Mouse (Mus musculus) forebrain, embryonic 16.5 days (tissue): Measurements from ENCODE around the gene Ank3. TPM values are rescaled to one million over a fixed set of nuclear protein-coding genes. Genes with fewer than 3 reads are reported as not detected.

ENCODE experiments used
- ATAC-seq: fragments of 200-750 bp; cut with Nextera tagmentation; 2 replicates; pipeline ENCODE4 v1.8.0; 2017; ENCODE audit warnings: mild to moderate bottlenecking, moderate library complexity
- H3K27ac ChIP-seq: fragments of 300-500 bp; sonication (generic); 2 replicates; pipeline ENCODE4 v1.5.1; 2014; ENCODE audit warnings: low read length, control low read depth
- H3K27me3 ChIP-seq: fragments of 300-500 bp; sonication (generic); replicated peaks from 2 replicates; pipeline ENCODE4 v1.6.1; 2014; ENCODE audit warnings: low read length; ENCODE audit not compliant: control insufficient read depth, insufficient read depth
- H3K36me3 ChIP-seq: fragments of 300-500 bp; sonication (generic); 2 replicates; pipeline ENCODE4 v1.6.1; 2014; ENCODE audit not compliant: control insufficient read depth, insufficient read depth
- H3K4me1 ChIP-seq: fragments of 300-500 bp; sonication (generic); replicated peaks from 2 replicates; pipeline ENCODE4 v1.6.1; 2014; ENCODE audit warnings: low read length; ENCODE audit not compliant: control insufficient read depth, insufficient read depth
- H3K4me2 ChIP-seq: fragments of 300-500 bp; sonication (generic); 2 replicates; pipeline ENCODE4 v1.6.1; 2014; ENCODE audit warnings: mild to moderate bottlenecking, low read length, control low read depth
- H3K4me3 ChIP-seq: fragments of 300-500 bp; sonication (generic); replicated peaks from 2 replicates; pipeline ENCODE4 v1.5.1; 2014; ENCODE audit warnings: mild to moderate bottlenecking, low read length, control low read depth
- H3K9ac ChIP-seq: fragments of 300-500 bp; sonication (generic); replicated peaks from 2 replicates; pipeline ENCODE4 v1.6.1; 2014; ENCODE audit warnings: low read depth, low read length, control low read depth
- H3K9me3 ChIP-seq: fragments of 300-500 bp; sonication (generic); 2 replicates; pipeline ENCODE4 v1.6.1; 2016; ENCODE audit warnings: low read length; ENCODE audit not compliant: control insufficient read depth
- WGBS: fragments of 180-500 bp; shearing (Covaris S2); extraction: QIAGEN DNeasy Blood & Tissue Kit; methylation state at CpG from one replicate; pipeline ENCODE4 v1.1.7; 2014; 5-methylcytosine and 5-hydroxymethylcytosine counted together
- polyA plus RNA-seq: library from polyadenylated mRNA; unstranded; fragments of >200 nt; fragmentation: Nextera tagmentation; extraction: Ambion mirVana; gene quantifications from 2 replicates; pipeline ENCODE4 v1.2.1, GENCODE M21; 2015

The Ank3 gene
- polyA plus RNA-seq, 1 experiment from 2014 or later: 102 TPM

GRCm38 (mm10) chr10:69813823-69814522, 415.4 kb downstream of the Ank3 start:
- WGBS: 63% methylated on average over 6 of the region's 6 CpGs
- H3K36me3 ChIP-seq: peaks cover 8% of the 10 kb centered on the region; the same call in 1 of the 2 replicates
- H3K4me1 ChIP-seq: peaks cover 6% of the 10 kb centered on the region
- no peak overlapping the region for H3K27ac ChIP-seq
- H3K27me3 ChIP-seq: no peaks in the 10 kb centered on the region
- H3K4me2 ChIP-seq: no peak overlapping the region
- ATAC-seq: peak; percentile 55
- no peak overlapping the region for H3K4me3 ChIP-seq
- no peaks in the 10 kb centered on the region for H3K9me3 ChIP-seq
- no peak overlapping the region for H3K9ac ChIP-seq

DNA sequence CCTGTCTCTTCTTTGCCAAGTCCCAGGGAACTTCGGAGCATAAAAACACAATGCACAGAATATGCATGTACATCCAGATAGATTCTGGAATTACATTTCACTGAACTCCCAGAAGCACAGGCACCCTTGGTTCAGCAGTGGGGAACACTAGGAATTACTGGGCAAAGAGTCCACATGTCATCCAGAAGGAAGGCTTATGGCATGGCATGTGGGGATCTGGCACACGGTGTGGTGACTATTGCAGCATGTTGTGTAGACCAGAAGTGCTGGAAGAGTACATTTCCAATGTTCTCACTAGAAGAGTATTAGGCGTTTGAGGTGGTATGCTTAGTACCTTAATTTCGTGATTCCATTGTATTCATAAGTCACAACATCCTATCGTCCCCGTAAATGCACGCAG, 422.7 kb downstream of the Ank3 start:
- Histone ChIP-seq H3K4me3 (no peak overlapping the region), H3K27me3 (no peaks in the 10 kb centered on the region), H3K4me1 (no peaks in the 10 kb centered on the region), H3K9ac (no peak overlapping the region), H3K9me3 (no peaks in the 10 kb centered on the region), H3K36me3 (peaks cover 3% of the 10 kb centered on the region; the same call in 1 of the 2 replicates), H3K4me2 (no peak overlapping the region), H3K27ac (no peak overlapping the region)
- ATAC-seq: no peak
- 90% methylated on average over 7 of the region's 7 CpGs for WGBS

DNA sequence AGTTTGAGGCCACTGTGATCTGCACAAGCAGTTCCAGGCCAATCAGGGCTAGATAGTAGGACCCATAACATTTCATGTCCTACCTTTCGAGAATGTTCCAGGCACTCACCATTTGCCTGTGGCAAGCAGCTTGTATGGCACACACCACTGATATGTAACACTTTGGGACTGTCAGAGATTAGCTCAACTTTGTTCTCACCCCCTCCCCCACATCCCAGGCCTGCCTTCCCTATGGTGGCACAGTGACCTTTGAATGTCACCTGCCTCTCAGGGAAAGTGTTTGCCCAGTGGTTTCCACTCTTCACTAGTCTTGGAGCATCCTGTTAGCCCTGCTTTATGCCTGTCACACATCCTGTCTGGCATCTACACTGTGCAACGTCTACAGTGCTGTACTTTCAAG, 430.2 kb downstream of the Ank3 start:
- Histone ChIP-seq H3K27ac (no peak overlapping the region), H3K4me3 (no peak overlapping the region), H3K9ac (no peak overlapping the region), H3K36me3 (no peaks in the 10 kb centered on the region; the same call in 1 of the 2 replicates), H3K4me1 (no peaks in the 10 kb centered on the region), H3K9me3 (no peaks in the 10 kb centered on the region), H3K27me3 (no peaks in the 10 kb centered on the region), H3K4me2 (no peak overlapping the region)
- 81% methylated on average over 2 of the region's 2 CpGs for WGBS
- ATAC-seq: no peak

DNA sequence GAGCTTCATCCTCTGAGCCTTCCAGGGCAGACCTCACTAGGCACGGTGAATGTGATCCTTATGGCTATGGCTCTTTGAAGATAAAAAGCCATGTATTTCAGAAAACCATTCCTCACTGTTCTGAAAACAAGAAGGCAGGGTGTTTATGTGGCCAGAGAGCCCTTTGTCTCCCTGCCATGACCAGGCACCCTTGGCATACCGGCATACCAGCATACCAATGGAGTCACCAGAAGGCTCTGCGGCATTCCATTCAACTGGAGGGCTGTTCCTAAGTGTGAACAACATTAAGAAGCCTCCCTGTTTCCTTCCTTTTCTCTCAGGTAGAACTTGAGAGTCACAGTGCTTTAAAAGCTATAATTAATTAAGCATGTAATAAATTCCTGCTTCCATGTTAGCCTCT, 430.7 kb downstream of the Ank3 start:
- no peaks in the 10 kb centered on the region for H3K27me3 ChIP-seq

GRCm38 (mm10) chr10:69831568-69831967, 433.0 kb downstream of the Ank3 start:
- H3K4me2 ChIP-seq: no peak overlapping the region
- no peak overlapping the region for H3K9ac ChIP-seq
- H3K36me3 ChIP-seq: no peaks in the 10 kb centered on the region
- peaks cover 5% of the 10 kb centered on the region for H3K4me1 ChIP-seq
- no peaks in the 10 kb centered on the region for H3K27me3 ChIP-seq
- H3K4me3 ChIP-seq: no peak overlapping the region
- WGBS: 82% methylated on average over 7 of the region's 7 CpGs
- H3K9me3 ChIP-seq: no peaks in the 10 kb centered on the region
- no peak for ATAC-seq
- H3K27ac ChIP-seq: no peak overlapping the region

More for the DNA sequence above, 430.7 kb downstream of the Ank3 start:
- WGBS: 90% methylated on average over 3 of the region's 3 CpGs
- H3K27ac ChIP-seq: no peak overlapping the region
- no peaks in the 10 kb centered on the region; the same call in 1 of the 2 replicates for H3K36me3 ChIP-seq
- no peaks in the 10 kb centered on the region for H3K4me1 ChIP-seq
- H3K4me3 ChIP-seq: no peak overlapping the region
- no peak overlapping the region for H3K9ac ChIP-seq
- no peaks in the 10 kb centered on the region for H3K9me3 ChIP-seq
- ATAC-seq: no peak
- H3K4me2 ChIP-seq: no peak overlapping the region

DNA sequence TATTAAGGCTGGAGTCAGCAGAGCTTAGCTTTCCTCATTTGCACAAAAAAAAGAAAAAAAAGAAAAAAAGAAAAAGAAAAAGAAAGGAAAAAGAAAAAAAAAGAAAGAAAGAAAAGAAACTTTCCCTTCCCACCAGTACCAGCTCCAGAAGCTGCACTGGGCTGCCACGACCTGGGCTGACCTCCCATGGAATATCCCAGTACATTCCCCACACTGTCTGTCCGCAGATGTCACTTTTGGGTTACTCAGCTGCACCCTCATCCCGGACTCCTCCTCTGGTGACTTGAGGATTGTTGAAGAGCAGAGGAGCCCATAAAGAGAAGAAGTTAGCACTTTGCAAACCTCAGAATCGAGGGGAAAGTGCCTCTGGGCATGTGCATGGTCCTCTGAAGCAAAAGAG, 433.7 kb downstream of the Ank3 start:
- Histone ChIP-seq H3K9ac (no peak overlapping the region), H3K9me3 (no peaks in the 10 kb centered on the region), H3K36me3 (no peaks in the 10 kb centered on the region), H3K4me3 (no peak overlapping the region), H3K27ac (no peak overlapping the region), H3K27me3 (no peaks in the 10 kb centered on the region), H3K4me1 (peaks cover 5% of the 10 kb centered on the region), H3K4me2 (no peak overlapping the region)
- no peak for ATAC-seq
- WGBS: 78% methylated on average over 4 of the region's 4 CpGs

DNA sequence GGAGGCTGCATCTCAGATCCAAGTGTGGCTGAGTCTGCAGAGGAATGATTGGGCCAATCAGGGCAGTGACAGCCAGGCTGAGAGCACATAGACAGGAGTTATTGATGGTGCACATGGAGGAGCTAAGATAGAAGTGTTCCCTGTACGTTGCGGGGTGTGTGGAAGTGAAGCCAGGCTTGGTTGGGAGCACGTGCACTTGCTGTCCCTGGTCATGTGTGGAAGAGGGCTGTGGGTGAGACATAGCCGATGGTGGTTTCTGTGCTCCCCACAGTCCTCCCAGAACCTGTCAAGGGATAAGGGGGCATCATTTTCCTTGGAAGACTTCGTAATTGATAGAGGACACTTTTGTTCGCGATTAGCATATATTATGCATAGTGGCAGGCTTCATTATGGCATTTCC, 434.2 kb downstream of the Ank3 start:
- no peak overlapping the region for H3K4me2 ChIP-seq
- no peak overlapping the region for H3K4me3 ChIP-seq
- ATAC-seq: no peak
- H3K9ac ChIP-seq: no peak overlapping the region
- no peaks in the 10 kb centered on the region for H3K9me3 ChIP-seq
- peaks cover 5% of the 10 kb centered on the region for H3K4me1 ChIP-seq
- no peaks in the 10 kb centered on the region for H3K27me3 ChIP-seq
- WGBS: 92% methylated on average over 7 of the region's 7 CpGs
- H3K36me3 ChIP-seq: no peaks in the 10 kb centered on the region
- H3K27ac ChIP-seq: no peak overlapping the region

- no peak overlapping the region for H3K27ac ChIP-seq
- H3K9me3 ChIP-seq: no peaks in the 10 kb centered on the region
- H3K36me3 ChIP-seq: no peaks in the 10 kb centered on the region
- 20% methylated on average over 4 of the region's 4 CpGs for WGBS
- no peak overlapping the region for H3K9ac ChIP-seq
- no peak overlapping the region for H3K4me2 ChIP-seq
- ATAC-seq: no peak
- no peaks in the 10 kb centered on the region for H3K27me3 ChIP-seq
- H3K4me1 ChIP-seq: peaks cover 5% of the 10 kb centered on the region
- no peak overlapping the region for H3K4me3 ChIP-seq
Observed at GRCm38 (mm10) chr10:69834700-69835099, 436.1 kb downstream of the Ank3 start.

DNA sequence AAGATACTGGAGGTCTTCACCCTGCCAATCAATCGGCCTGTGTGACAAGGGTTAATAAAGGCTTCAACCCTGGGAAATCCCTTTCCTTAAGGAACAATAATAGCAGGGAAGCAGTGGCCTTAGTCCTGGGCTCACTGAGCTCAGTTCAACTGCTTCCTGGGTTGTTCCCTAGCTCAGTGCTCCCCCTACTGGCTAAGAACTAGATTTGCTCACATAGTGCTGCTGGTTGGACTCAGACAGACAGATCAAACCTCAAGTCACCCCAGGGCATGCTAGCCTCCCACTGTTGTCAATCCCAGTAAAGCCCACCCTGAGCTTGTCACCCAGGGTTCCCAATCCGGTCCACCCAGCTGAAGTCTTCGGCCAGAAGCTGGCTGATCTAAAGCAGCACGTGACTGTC, 447.2 kb downstream of the Ank3 start:
- 33% methylated on average over 4 of the region's 4 CpGs for WGBS
- Histone ChIP-seq H3K27ac (no peak overlapping the region), H3K36me3 (peaks cover 7% of the 10 kb centered on the region)

More for the DNA sequence above, 447.2 kb downstream of the Ank3 start:
- Histone ChIP-seq H3K9ac (no peak overlapping the region), H3K4me1 (peaks cover 5% of the 10 kb centered on the region; the same call in 1 of the 2 replicates), H3K4me2 (no peak overlapping the region), H3K27me3 (no peaks in the 10 kb centered on the region), H3K4me3 (no peak overlapping the region), H3K9me3 (no peaks in the 10 kb centered on the region)
- ATAC-seq: peak; percentile 81
